Mouse (Mus musculus): Measurements from ENCODE around the gene Gm10647.

GRCm38 (mm10) chr9:66813392-66813791 is 16.6 kb downstream of the Gm10647 start:
- TF ChIP-seq CTCF (IDR thresholded peaks at IDR 0.05; ENCODE audit: insufficient read depth, low read length) = no peak
- no peak for TF ChIP-seq POLR2A (IDR thresholded peaks at IDR 0.05; ENCODE audit: borderline replicate concordance, extremely low read depth, low read depth, low read length)

Data from lung, adult 2 months (tissue).